Mouse (Mus musculus) left cerebral cortex, adult 11 months (tissue): ENCODE data around the gene Layn.

Experiments
- DNase-seq: peaks from one replicate; pipeline ENCODE4 v3.0.0; 2022; ENCODE audit warnings: low spot score

The Layn gene

GRCm38 (mm10) chr9:51076979-51077315 is at the start of gene Layn:
TSS of gene Layn (minus strand) at chr9:51077094.
- DNase-seq = no peak

DNA sequence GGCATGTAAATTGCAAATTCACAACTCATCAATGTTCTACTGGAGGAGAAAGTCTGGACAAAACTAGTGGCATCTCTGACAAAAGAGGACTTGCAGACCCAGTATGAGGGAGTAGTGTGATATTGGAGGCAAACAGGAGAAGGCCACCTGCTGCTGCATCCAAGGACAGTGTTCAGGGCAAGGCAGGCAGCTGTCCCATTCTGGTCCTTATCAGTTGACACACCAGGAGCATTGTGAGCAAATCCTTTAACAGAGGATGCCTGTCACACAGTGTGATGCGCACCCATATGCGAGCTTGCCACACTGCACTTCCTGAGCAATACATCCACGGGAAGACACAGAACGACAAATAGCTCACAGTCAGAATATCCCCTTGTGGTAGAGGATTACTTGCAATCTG is 37.9 kb upstream of the Layn start:
- no peak for DNase-seq

DNA sequence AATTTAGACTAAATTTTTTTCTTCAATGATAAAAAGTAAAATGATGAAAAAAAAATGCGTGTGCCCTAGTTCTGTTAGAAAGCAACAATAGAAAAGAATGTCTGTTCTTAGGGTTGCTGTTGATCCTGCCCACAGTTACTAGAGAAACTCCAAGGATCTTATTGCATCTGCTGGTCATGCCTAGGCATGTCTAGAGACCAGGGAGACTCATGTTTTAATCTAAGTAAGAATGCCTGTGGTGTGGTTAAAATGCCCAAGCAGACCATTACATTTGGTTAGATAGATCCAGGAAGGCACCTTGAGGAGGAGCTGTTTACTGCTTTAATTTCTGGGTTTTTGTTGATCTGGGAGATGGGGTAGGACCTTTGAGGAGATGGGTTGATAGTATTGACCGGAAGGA is 28.9 kb upstream of the Layn start:
- no peak for DNase-seq

DNA sequence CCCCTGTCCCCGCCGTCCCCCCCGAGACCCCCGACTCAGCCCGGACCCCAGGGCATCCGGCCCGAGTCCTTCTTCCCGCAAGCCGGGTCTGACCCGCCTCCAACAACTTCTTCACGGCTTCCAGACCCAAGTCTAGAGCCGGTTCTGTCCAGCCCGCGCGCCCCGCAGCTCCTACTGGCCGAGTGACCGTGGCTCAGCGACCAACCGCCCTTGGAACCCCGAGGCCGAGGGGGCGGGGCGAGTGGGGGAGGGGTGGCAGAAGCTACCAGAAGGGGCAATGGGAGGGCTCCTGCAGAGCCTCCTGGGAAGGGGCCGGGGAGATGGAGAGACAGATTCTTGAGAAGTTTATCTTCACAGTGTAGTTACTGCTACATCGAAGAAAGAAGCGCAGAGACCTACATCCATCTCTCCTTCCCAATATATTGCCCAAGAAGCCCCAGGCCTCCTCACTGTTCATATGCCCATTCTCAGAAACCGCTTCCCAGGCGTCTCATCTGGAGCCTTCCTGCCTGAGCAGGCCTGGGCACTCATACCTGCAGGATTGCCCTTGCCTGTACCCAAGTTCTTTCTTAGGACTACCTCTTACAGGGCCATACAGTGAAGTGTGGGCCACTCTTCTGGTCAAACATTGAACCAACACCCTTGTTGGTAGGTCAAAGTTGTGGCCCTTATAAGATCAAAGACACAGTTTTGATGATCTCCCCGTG is 27.1 kb upstream of the Layn start:
- no peak for DNase-seq

- no peak for DNase-seq
These were observed 26.3 kb upstream of the Layn start for GRCm38 (mm10) chr9:51102963-51103807.

DNA sequence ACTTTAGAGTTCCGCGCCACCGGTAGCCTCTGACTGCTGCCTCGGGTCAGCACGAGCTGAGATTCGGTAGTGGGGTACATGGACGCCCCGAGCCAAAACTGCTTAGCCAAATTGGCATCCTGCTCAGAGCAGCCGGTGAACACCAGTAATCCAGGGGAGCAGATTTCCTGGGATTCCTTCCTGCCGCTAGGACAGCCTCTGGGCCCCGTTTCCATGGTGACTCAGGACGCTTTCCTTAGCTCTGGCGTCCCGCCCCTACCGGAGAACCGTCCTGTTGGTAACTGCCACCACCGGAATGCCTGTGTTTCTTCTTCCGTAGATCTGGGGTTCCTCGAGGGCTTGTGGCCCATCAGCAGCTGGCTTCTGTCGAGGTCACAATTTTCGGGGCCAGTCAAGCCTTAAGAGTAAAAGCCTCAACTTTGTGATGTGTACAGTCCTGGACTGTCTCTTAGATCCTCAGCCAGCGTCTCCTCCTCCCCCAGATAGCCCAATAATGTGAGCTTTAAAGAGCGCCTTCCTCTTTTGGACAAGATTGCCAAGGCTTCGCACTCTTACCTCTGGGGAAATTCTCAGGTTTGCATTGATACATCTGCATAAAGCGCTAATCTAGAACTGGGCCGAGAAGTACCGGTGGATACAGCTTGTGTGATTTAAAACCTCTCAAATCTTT is 25.0 kb upstream of the Layn start, which contains the start of gene 4833427G06Rik:
TSS of gene 4833427G06Rik (minus strand) at position 323 of the 670 bp plus-strand sequence.
- DNase-seq = no peak

DNA sequence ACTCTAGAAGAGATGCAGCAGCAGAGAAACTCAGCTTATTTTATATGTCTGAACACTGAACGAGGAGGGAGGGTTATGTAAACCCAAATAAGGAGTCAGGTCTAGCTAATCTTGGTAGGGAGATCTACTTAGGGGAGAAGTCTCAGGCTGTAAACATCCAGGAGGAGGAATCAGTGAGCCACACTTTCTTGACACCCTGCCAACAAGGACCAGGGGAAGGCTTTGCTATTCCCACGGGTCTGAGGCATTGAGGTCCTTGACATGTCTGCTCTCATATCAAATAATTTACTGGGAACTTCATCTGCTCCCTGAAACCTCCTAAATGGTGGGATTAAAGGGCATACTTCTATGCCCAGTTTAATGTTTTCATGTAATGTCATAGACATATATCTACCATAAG is 19.4 kb upstream of the Layn start:
- DNase-seq = no peak

GRCm38 (mm10) chr9:51093697-51094096 is 16.8 kb upstream of the Layn start:
- DNase-seq = no peak

GRCm38 (mm10) chr9:51081614-51082013 is 4.7 kb upstream of the Layn start:
- DNase-seq = no peak

DNA sequence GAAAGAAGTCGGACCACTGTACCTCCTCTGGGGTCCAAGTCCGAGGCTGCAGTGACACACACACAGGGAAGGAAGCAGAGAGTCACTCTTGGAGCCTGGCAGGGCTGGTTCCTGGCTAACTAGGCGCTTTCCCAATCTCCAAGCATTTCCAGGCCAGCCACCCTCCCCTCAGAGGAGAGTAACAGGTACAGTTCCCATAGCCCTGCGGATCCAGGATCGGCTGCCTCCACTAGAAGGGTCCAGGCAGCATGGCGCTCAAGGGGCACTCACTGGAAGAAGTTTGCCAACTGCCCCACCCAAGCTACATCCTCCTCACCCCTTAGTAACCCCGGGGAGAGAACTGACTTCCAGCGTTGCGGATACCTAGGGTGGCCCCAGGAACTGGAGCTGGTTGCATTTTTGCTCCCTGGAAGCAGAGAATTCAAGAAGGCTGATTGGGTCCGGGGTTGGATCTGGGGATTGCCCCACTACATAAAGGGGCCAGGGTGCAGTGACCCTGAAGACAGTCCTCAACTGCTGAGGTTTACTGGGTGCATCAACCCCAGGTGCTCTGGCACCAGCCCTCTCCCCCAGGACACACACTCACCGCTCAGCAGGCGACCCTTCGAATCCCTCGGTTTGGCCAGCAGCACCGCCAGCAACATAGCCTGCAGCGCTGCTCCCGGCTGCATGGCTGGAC is 455 bp downstream of the Layn start:
- DNase-seq = no peak

GRCm38 (mm10) chr9:51075780-51076179 is 1.1 kb downstream of the Layn start:
- DNase-seq = no peak

- no peak for DNase-seq
These were observed 6.1 kb downstream of the Layn start for GRCm38 (mm10) chr9:51070801-51071200.

DNA sequence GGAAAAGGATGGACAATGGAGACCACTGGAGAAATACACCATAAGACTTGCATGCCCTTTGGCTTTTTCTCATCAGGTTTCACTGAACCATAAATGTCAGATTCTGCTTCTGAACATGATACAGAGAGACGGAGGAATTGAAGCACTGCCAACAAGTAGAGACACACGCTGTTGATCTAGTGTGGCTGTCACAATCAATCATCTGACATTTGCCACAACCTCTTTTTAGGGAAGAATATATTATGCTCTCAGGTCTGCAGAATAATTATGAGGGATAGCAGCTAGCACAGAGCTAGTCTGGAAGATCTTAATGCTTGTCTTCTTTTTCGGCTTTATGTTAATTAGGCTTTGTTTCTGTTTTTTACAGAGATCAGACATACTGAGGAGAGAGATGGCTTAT is 8.7 kb downstream of the Layn start:
- no peak for DNase-seq

GRCm38 (mm10) chr9:51060601-51061000 is 16.3 kb downstream of the Layn start, which contains the start of gene Btg4:
TSS of gene Btg4 (plus strand) at chr9:51060901.
- DNase-seq = no peak

DNA sequence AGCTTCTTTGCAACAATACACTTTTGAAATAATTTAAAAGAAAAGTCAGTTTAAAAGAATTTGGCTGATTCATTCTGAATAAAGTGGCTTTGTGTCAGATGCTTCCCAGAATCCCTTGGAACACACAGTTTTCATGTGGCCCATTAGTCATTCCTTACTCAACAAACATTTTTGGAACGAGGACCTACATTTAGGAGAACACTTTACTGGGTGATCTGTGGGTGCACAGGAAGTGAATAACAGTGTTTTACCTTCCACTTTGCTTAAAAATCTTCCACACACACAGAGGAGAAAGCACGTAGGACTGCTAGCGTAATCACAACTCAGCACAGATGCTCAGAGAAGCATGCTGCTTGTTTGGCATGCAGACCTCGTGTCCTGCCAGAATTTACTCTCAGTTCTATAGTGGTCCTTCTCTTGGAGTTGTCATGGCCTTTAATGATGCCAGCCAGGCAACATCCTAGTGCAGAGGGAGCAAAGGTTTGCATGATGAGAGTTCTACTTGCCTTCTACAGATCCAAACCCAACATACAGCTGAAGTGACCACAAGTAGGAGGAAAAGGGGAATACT is 17.9 kb downstream of the Layn start:
- no peak for DNase-seq

- DNase-seq = no peak
These were observed 20.3 kb downstream of the Layn start for GRCm38 (mm10) chr9:51056360-51057324.

DNA sequence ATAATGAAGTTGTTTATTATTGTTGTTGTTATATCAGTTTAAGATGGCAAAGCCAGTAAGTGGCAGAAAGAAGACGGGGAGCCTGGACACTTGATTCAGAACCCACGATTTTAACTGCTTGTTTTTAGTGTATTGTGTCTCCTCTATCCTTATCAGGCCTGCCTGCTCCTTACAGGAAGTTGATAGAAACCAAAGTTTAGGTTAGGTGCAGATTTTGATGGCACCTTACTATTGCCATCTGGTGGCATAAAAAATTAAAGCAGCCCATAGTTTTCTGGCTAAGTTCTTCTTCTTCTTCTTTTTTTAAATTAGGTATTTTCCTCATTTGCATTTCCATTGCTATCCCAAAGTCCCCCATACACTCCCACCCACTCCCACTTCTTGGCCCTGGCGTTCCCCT is 24.7 kb downstream of the Layn start:
- no peak for DNase-seq

DNA sequence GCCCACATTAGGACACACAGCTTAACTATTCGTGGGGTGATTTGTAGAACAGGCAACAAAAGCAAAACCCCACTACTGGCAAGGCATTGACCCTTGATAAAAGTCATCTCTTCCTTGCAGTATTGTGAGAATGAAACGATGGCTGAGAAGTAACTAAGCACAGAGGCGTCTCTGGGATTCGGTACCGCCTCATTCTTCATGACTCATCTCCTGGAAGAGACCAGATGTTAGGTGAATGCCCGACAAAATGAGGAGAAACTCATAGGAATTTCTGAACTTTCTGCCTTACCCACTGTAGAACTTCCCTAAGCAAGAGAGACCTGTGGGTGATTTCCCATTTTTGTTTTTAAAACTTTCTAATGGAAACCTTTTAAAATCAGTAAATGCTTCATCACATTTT is 34.8 kb downstream of the Layn start:
- no peak for DNase-seq

- DNase-seq = no peak
These were observed 35.4 kb downstream of the Layn start for GRCm38 (mm10) chr9:51041491-51041980.

DNA sequence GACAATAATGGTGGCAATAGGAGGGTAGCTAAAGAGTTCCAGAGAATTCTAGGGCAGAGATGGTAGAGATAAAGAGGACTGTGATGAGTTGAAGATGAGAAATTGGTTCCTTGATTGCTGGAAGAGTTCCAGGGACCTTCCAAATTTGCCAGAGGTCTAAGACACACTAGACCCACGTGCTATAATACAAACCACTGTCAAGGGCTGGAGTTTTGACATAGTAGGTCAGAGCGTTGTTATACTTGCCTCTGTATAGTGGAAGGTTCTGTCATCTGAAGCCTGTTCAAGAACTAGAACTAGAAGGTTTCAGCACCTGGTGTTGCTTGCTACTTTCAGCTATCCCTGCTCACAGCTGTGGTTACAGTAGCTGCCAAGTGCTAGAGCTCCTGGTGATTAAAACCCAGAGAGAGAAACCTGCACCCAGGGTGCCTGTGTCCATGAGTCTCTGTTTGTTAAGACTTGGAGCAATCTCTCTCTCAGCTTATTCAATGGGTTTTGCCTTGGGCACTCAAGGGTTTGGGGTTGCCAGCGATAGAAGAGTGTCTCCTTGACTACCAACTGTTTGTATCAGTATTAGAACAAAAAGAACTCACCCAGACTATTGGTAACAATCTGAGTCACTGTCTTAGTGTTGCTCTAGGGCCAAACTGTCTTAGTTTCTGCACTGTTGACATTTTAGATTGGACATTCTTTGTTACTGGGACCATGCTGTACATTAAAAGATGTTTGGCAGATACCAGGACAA is 43.9 kb downstream of the Layn start:
- DNase-seq = no peak
